Mouse (Mus musculus) erythroblast, adult 5-6 weeks (primary cell): Measurements from ENCODE around the gene G3bp2. TPM values are rescaled to one million over a fixed set of nuclear protein-coding genes. Genes with fewer than 3 reads are reported as not detected.

Experiments
- ATAC-seq: replicated peaks from 2 replicates; pipeline ENCODE4 v1.8.0; 2016; ENCODE audit warnings: moderate number of reproducible peaks, mild to moderate bottlenecking, moderate TSS enrichment, inconsistent platforms; ENCODE audit not compliant: poor library complexity, low FRiP score, severe bottlenecking
- total RNA-seq, 2 experiments: library from RNA; stranded (forward) in 1 of 2; stranded (reverse) in 1 of 2; fragments of 150-400 nt in 1 of 2; fragments of 200-764, 138-1000 nt in 1 of 2; gene quantifications; 2 replicates each; pipeline versions ENCODE4 v1.2.3 to v1.2.4; 2015 to 2017; ENCODE audit warnings: low replicate concordance in 2 of 2

G3bp2 gene
- total RNA-seq, 2 experiments from 2014 or later: 33.8 to 43.8 TPM

GRCm38 (mm10) chr5:92043783-92044182, 39.7 kb downstream of the G3bp2 start, which contains the start of gene Cdkl2:
Gene Cdkl2, minus strand, starts transcription at chr5:92043883.
- ATAC-seq: no peak

GRCm38 (mm10) chr5:92042377-92043348, 40.9 kb downstream of the G3bp2 start:
- peak; percentile 99 for ATAC-seq

GRCm38 (mm10) chr5:92019960-92020359, 63.6 kb downstream of the G3bp2 start:
- ATAC-seq: no peak

GRCm38 (mm10) chr5:92011756-92012155, 71.8 kb downstream of the G3bp2 start:
- ATAC-seq: no peak

- ATAC-seq: no peak
Observed at GRCm38 (mm10) chr5:92009827-92010226, 73.7 kb downstream of the G3bp2 start.

GRCm38 (mm10) chr5:92003011-92003410, 80.5 kb downstream of the G3bp2 start:
- no peak for ATAC-seq

Other genes with a start within 250 kb of the G3bp2 start
- 23.8 and 40.7 TPM in 2 replicates for gene Rchy1, start 120.7 kb downstream of the G3bp2 start, total RNA-seq (2015; ENCODE audit: low replicate concordance)
- 14.4 and 26.2 TPM in 2 replicates for gene Rchy1, start 120.7 kb downstream of the G3bp2 start, total RNA-seq (2017; ENCODE audit: low replicate concordance)
- not detected in 2 replicates for gene Odaph, start 96.2 kb downstream of the G3bp2 start, total RNA-seq (2015; ENCODE audit: low replicate concordance)
- not detected in 2 replicates for gene Odaph, start 96.2 kb downstream of the G3bp2 start, total RNA-seq (2017; ENCODE audit: low replicate concordance)
- 0.21 TPM in 1 of 2 replicates, not detected in the other for gene Cdkl2, start 39.8 kb downstream of the G3bp2 start, total RNA-seq (2015; ENCODE audit: low replicate concordance)
- 0.14 and 0.68 TPM in 2 replicates for gene Cdkl2, start 39.8 kb downstream of the G3bp2 start, total RNA-seq (2017; ENCODE audit: low replicate concordance)
- gene Uso1, start 54.2 kb upstream of the G3bp2 start, total RNA-seq (2015; ENCODE audit: low replicate concordance): 19.8 and 29.9 TPM in 2 replicates
- 20.4 and 34.8 TPM in 2 replicates for gene Uso1, start 54.2 kb upstream of the G3bp2 start, total RNA-seq (2017; ENCODE audit: low replicate concordance)
- not detected in 2 replicates for gene U90926, start 131.7 kb upstream of the G3bp2 start, total RNA-seq (2015; ENCODE audit: low replicate concordance)
- gene U90926, start 131.7 kb upstream of the G3bp2 start, total RNA-seq (2017; ENCODE audit: low replicate concordance): not detected in 2 replicates
- gene Ppef2, start 172.6 kb upstream of the G3bp2 start, total RNA-seq (2015; ENCODE audit: low replicate concordance): not detected in 2 replicates
- gene Ppef2, start 172.6 kb upstream of the G3bp2 start, total RNA-seq (2017; ENCODE audit: low replicate concordance): not detected in 2 replicates
- gene Naaa, start 194.5 kb upstream of the G3bp2 start, total RNA-seq (2015; ENCODE audit: low replicate concordance): 10.6 and 27.2 TPM in 2 replicates
- gene Naaa, start 194.5 kb upstream of the G3bp2 start, total RNA-seq (2017; ENCODE audit: low replicate concordance): 9.8 and 10.4 TPM in 2 replicates
- 4.4 and 21.1 TPM in 2 replicates for gene Sdad1, start 226.8 kb upstream of the G3bp2 start, total RNA-seq (2015; ENCODE audit: low replicate concordance)
- 9.9 and 11.8 TPM in 2 replicates for gene Sdad1, start 226.8 kb upstream of the G3bp2 start, total RNA-seq (2017; ENCODE audit: low replicate concordance)
- gene Cxcl9, start 244.4 kb upstream of the G3bp2 start, total RNA-seq (2015; ENCODE audit: low replicate concordance): 5.2 TPM in 1 of 2 replicates, not detected in the other
- not detected in 2 replicates for gene Cxcl9, start 244.4 kb upstream of the G3bp2 start, total RNA-seq (2017; ENCODE audit: low replicate concordance)
- gene Art3, start 248.1 kb upstream of the G3bp2 start, total RNA-seq (2015; ENCODE audit: low replicate concordance): 8.1 TPM in 1 of 2 replicates, not detected in the other
- not detected in 2 replicates for gene Art3, start 248.1 kb upstream of the G3bp2 start, total RNA-seq (2017; ENCODE audit: low replicate concordance)